Mouse (Mus musculus): Measurements from ENCODE around the gene Arrdc4. TPM values are rescaled to one million over a fixed set of nuclear protein-coding genes. Genes with fewer than 3 reads are reported as not detected.

The Arrdc4 gene
- total and polyA plus RNA-seq, 3 experiments = not detected

- H3K27me3 ChIP-seq (replicated peaks) = no peaks in the 10 kb centered on the region
- H3K79me2 ChIP-seq (replicated peaks; ENCODE audit: control insufficient read depth, extremely low read depth, insufficient read depth, poor library complexity, severe bottlenecking) = no peaks in the 10 kb centered on the region
- H3K4me1 ChIP-seq (ENCODE audit: control insufficient read depth in 1 of 2, insufficient read depth in 2 of 2) = no peaks in the 10 kb centered on the region
- TF ChIP-seq GABPA (IDR thresholded peaks at IDR 0.05; ENCODE audit: insufficient replicate concordance, low read depth, low read length) (no peak), BHLHE40 (IDR thresholded peaks at IDR 0.05; ENCODE audit: low read depth, low read length) (no peak), TCF12 (IDR thresholded peaks at IDR 0.05; ENCODE audit: low read depth, low read length) (no peak), CHD2 (IDR thresholded peaks at IDR 0.05; ENCODE audit: low read length) (no peak), JUN (IDR thresholded peaks at IDR 0.05; ENCODE audit: insufficient read depth, low read depth, low read length) (no peak), MXI1 (IDR thresholded peaks at IDR 0.05; ENCODE audit: low read depth, low read length) (no peak), MYC (IDR thresholded peaks at IDR 0.05; ENCODE audit: low read depth, low read length) (no peak), MAX (IDR thresholded peaks at IDR 0.05; ENCODE audit: low read length) (no peak), ELF1 (IDR thresholded peaks at IDR 0.05; ENCODE audit: low read depth, low read length) (no peak), UBTF (IDR thresholded peaks at IDR 0.05; ENCODE audit: low read depth, low read length) (no peak), NELFE (IDR thresholded peaks at IDR 0.05; ENCODE audit: low read depth, low read length) (no peak), POLR2AphosphoS2 (IDR thresholded peaks at IDR 0.05; ENCODE audit: low read depth, low read length) (no peak), TBP (conservative IDR thresholded peaks at IDR 0.05; ENCODE audit: low read depth, low read length) (no peak)
- H3K4me3 ChIP-seq (replicated peaks in 1 of 3; ENCODE audit: low read depth in 2 of 3, low read length in 2 of 3, poor library complexity in 1 of 3) = no peak overlapping the region
- dilution Hi-C loops (cut with MboI; ENCODE audit: extremely low pct_ligation_motif_present, extremely low pct_unique_long_range_greater_than_20kb, low sequenced_read_pairs) (no loop called here), in situ Hi-C loops (cut with MboI; ENCODE audit: low pct_ligation_motif_present, low pct_unique_long_range_greater_than_20kb, low sequenced_read_pairs) (no loop called here)
- no peak overlapping the region for H3K9ac ChIP-seq (ENCODE audit: insufficient read depth, low read depth)
- peaks cover 63% of the 10 kb centered on the region for H3K9me3 ChIP-seq (replicated peaks; ENCODE audit: low read length)
- no peak overlapping the region for H3K4me2 ChIP-seq (ENCODE audit: insufficient read depth, low read depth, poor library complexity, severe bottlenecking)
- no peak for DNase-seq (ENCODE audit: extremely low read depth)
- no peak overlapping the region for H3K27ac ChIP-seq (ENCODE audit: insufficient read depth, low read depth)
- no peaks in the 10 kb centered on the region for H3K36me3 ChIP-seq (replicated peaks in 1 of 2; ENCODE audit: control insufficient read depth in 1 of 2, insufficient read depth in 1 of 2, low read length in 1 of 2)
These were observed 51.7 kb downstream of the Arrdc4 start for GRCm38 (mm10) chr7:68697313-68697712.

GRCm38 (mm10) chr7:68696908-68697307, 52.1 kb downstream of the Arrdc4 start:
- no peaks in the 10 kb centered on the region for H3K27me3 ChIP-seq (replicated peaks)
- no peak overlapping the region for H3K9ac ChIP-seq (ENCODE audit: insufficient read depth, low read depth)
- H3K36me3 ChIP-seq (replicated peaks in 1 of 2; ENCODE audit: control insufficient read depth in 1 of 2, insufficient read depth in 1 of 2, low read length in 1 of 2) = no peaks in the 10 kb centered on the region
- dilution Hi-C loops (cut with MboI; ENCODE audit: extremely low pct_ligation_motif_present, extremely low pct_unique_long_range_greater_than_20kb, low sequenced_read_pairs) = no loop called here
- DNase-seq (ENCODE audit: extremely low read depth) = no peak
- no peak overlapping the region for H3K4me3 ChIP-seq (replicated peaks in 1 of 3; ENCODE audit: low read depth in 2 of 3, low read length in 2 of 3, poor library complexity in 1 of 3)
- H3K79me2 ChIP-seq (replicated peaks; ENCODE audit: control insufficient read depth, extremely low read depth, insufficient read depth, poor library complexity, severe bottlenecking) = no peaks in the 10 kb centered on the region
- no peak overlapping the region for H3K27ac ChIP-seq (ENCODE audit: insufficient read depth, low read depth)
- no peak for TF ChIP-seq NELFE (IDR thresholded peaks at IDR 0.05; ENCODE audit: low read depth, low read length)
- TF ChIP-seq RAD21 (IDR thresholded peaks at IDR 0.05; ENCODE audit: low read depth, low read length) = no peak
- no peak for TF ChIP-seq TBP (conservative IDR thresholded peaks at IDR 0.05; ENCODE audit: low read depth, low read length)
- TF ChIP-seq CTCF (conservative IDR thresholded peaks at IDR 0.05 in 1 of 2, IDR thresholded peaks at IDR 0.05 in 1 of 2; ENCODE audit: low read depth in 2 of 2, low read length in 2 of 2) = no peak
- in situ Hi-C loops (cut with MboI; ENCODE audit: low pct_ligation_motif_present, low pct_unique_long_range_greater_than_20kb, low sequenced_read_pairs) = no loop called here
- peaks cover 64% of the 10 kb centered on the region for H3K9me3 ChIP-seq (replicated peaks; ENCODE audit: low read length)
- H3K4me2 ChIP-seq (ENCODE audit: insufficient read depth, low read depth, poor library complexity, severe bottlenecking) = no peak overlapping the region
- H3K4me1 ChIP-seq (ENCODE audit: control insufficient read depth in 1 of 2, insufficient read depth in 2 of 2) = no peaks in the 10 kb centered on the region

- no peak overlapping the region for H3K9ac ChIP-seq (ENCODE audit: insufficient read depth, low read depth)
- no peak overlapping the region for H3K4me3 ChIP-seq (replicated peaks in 1 of 3; ENCODE audit: low read depth in 2 of 3, low read length in 2 of 3, poor library complexity in 1 of 3)
- in situ Hi-C loops (cut with MboI; ENCODE audit: low pct_ligation_motif_present, low pct_unique_long_range_greater_than_20kb, low sequenced_read_pairs) (no loop called here), dilution Hi-C loops (cut with MboI; ENCODE audit: extremely low pct_ligation_motif_present, extremely low pct_unique_long_range_greater_than_20kb, low sequenced_read_pairs) (no loop called here)
- no peak overlapping the region for H3K27ac ChIP-seq (ENCODE audit: insufficient read depth, low read depth)
- H3K27me3 ChIP-seq (replicated peaks) = no peaks in the 10 kb centered on the region
- H3K36me3 ChIP-seq (replicated peaks in 1 of 2; ENCODE audit: control insufficient read depth in 1 of 2, insufficient read depth in 1 of 2, low read length in 1 of 2) = no peaks in the 10 kb centered on the region
- no peak for DNase-seq (ENCODE audit: extremely low read depth)
- H3K9me3 ChIP-seq (replicated peaks; ENCODE audit: low read length) = peaks cover 65% of the 10 kb centered on the region
- no peak overlapping the region for H3K4me2 ChIP-seq (ENCODE audit: insufficient read depth, low read depth, poor library complexity, severe bottlenecking)
- H3K4me1 ChIP-seq (ENCODE audit: control insufficient read depth in 1 of 2, insufficient read depth in 2 of 2) = no peaks in the 10 kb centered on the region
- H3K79me2 ChIP-seq (replicated peaks; ENCODE audit: control insufficient read depth, extremely low read depth, insufficient read depth, poor library complexity, severe bottlenecking) = no peaks in the 10 kb centered on the region
- TF ChIP-seq JUN (IDR thresholded peaks at IDR 0.05; ENCODE audit: insufficient read depth, low read depth, low read length) (no peak), ZKSCAN1 (IDR thresholded peaks at IDR 0.05; ENCODE audit: borderline replicate concordance, low read depth, low read length) (no peak), USF2 (conservative IDR thresholded peaks at IDR 0.05; ENCODE audit: low read depth, low read length) (no peak), UBTF (IDR thresholded peaks at IDR 0.05; ENCODE audit: low read depth, low read length) (no peak), ZC3H11A (IDR thresholded peaks at IDR 0.05; ENCODE audit: low read depth, low read length) (no peak), E2F4 (IDR thresholded peaks at IDR 0.05; ENCODE audit: insufficient replicate concordance, low read depth, low read length) (no peak)
These were observed 52.6 kb downstream of the Arrdc4 start for GRCm38 (mm10) chr7:68696446-68696845.

All from CH12.LX (cell line).